Mouse (Mus musculus) frontal cortex, postnatal 36 days (tissue): Measurements from ENCODE around the gene Gse1.
A peak's percentile ranks its signal among the peaks of the same experiment; 100 is the strongest.

Source experiments
- DNase-seq, 2 experiments: peaks; one replicate each; pipeline ENCODE4 v3.0.0; 2022; ENCODE audit warnings: low spot score in 2 of 2

The Gse1 gene

GRCm38 (mm10) chr8:120534504-120535368 lies 306.5 kb downstream of the Gse1 start:
- DNase-seq, result peak; percentile 75 to 76

- peak; percentile 72 to 81 for DNase-seq
Observed at GRCm38 (mm10) chr8:120535452-120536305, 307.4 kb downstream of the Gse1 start.

DNA sequence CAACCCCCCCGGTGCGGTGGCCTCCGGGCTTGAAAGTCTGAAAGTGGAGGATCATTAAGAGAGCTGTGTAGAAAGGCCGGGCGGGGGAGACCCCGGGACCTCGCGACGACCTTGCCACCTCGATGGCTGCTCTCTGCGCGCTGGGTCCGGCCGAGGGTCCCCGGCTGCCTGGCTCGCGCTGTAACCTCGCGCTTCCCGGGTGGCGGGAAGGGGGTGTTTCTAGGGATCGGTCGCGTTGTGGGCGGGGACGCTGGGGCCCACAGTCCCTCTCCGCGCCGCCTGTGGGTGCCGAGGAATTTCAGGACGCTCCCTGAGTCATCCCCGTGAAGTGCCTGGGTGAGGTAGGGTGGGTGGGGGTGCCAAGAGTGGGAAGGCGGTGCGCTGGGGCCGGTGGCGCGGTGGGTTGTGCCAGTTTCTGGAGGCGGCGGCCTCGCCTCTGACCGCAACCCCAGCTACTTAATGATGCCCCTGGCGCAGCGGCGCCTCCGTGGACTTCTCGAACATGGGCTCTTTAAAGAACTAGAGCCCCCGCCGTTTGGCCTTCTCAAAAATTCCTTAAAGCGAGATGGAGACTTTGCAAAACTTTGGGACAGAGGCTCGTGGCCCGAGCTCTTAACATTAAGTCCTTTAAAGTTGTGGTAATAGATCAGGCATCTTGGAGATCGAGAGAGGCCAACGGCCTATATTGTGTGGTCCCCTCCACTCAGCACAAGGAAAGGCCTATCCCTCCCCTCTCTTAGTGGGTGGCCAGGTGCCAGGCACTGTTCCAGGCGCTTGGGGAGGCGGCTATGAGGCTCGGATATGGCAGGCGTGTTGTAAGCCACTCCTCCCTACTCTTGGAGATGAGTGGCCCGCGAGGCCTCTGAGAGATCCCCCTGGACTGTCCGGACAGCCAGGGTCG lies 308.3 kb downstream of the Gse1 start:
- DNase-seq, result peak; percentile 57 to 69

DNA sequence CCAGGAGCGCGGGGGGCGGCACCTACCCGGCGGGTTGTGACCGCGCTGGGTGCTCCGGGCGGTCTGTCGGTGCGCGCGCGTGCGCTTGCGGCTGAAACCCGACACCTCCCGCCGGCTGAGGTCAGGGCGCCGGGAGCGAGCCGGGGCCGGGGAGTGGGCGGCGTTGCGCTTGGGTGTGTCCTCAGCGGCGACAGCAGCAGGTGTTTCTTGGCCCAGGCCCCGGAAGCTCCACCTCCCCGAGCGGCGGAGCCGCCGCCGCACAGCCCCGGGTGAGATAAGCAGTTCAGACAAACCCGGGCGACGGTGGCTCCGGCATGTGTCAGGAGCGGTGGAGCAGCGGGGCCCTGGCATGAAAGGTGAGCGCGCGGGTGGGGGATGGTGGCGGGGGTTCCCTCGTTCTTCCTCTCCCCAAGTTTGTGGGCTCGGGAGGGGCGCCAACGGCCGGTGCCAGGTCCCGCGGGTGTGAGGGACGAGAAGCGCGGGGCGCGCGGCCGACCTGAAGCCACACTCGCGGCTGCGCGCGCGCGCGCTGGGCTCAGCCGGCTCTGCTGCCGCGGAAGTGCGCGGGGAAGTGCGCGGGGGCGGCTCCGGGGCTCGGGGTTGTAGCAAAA lies 309.1 kb downstream of the Gse1 start:
- DNase-seq, result peak in 1 of 2 experiments; percentile 49

DNA sequence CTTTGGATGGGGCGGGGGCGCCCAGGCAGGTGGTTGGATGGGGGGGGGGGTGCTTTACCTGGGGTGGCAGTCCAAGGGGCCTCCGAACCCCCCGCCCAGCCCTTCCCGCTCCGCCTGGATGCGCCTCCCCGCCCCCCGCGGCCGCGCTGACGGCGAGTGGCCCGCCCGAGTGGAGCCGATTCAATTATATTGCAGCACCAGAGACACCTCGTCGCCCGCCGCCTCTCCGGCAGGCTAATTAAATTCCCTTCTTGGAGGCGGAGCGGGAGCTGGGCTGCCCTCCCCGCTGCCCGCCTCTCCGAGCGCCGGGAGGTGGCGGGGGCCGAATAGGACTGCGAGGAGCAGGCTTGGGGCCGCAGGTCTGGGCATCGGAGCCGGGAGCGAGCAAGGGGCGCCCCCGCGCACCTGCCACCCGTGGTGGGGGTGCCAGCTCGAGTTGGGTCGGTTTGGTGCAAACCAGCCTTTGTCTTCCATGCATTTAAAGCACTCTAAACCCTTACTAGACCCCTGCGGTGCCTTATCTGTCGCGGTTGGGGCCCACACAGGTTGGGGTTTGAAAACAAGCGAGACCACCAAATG lies 309.7 kb downstream of the Gse1 start:
- peak; percentile 64 to 65 for DNase-seq

DNA sequence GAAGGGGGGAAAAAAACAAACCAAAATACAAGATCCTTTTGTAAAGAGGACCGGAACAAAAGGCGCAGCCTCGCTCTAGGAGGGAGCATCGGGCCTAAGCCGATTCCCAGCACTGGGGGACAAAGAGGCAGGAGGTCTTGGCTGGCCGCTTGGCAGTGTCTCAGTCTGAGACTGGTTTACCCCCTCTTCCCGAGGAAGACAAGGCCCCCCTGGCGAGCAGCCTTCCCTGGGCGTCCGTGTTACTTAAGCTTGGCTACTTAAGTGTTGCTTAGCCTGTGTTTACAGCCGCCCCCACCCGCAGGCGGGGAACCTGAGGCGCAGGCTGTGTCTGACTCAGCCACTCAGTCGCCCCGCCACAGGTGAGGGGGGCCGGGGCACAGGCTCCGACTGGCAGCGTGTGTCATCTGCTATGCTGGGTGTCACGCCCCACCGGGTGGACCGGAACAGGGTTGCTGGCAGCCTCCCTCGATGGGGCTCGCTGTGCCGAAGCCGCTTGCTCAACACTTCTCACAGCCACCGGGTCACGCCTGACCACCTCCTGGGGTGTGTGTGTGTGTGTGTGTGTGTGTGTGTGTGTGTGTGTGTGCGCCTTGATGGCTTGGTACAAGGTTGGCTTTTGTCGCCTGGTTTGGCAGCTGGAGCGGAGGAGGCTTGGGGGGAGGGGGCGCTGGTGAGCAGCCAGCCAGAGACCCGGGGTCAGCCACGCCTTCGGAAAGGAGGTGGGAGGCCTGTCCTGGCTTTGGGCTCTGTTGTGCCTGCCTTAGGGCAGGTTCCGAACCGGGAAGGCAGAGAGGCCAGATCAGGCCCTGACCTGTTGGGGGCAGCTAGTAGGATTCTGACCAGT lies 310.4 kb downstream of the Gse1 start:
- peak; percentile 65 to 69 for DNase-seq

- no peak for DNase-seq
Observed at GRCm38 (mm10) chr8:120539381-120539774, 311.1 kb downstream of the Gse1 start.

DNA sequence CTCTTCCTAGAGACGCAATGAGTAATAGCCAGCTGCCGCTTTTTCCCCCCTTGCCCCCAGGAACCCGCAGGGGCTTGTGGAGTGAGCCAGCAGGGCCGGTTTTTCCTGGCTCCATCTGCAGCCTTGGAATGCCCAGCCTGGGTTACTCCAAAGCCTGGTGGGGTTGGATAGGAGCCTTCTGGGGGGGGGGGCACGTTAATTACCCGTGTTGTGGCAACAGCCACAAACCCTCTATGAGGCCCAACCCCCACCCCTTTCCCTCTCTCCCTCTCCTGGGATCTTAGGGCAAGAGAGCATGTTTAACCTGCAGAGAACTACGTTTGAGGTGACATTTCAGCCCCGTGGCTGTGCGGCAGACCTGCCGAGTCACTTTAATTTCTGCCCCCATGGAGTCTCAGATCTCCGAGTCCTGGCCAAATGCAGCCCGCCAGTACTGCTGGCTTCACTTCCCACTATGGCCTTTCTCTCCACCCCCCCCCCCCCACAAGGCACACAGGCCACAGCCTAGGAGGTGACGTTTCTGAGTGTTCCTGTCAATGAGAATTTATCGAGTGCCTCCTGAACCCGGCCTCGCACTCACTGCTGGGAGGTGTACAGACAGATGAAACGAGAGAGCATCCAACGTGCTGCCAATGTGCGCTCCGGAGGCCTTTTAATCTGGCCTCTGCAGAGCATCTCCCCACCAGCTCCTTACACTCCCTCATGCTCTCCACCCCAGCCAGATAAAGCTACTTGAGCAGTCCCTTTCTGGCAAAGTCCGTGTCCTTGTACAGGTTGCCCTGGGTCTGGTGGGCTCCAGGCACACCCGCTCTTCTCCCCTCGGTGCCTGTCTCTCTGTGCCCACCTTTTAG lies 311.7 kb downstream of the Gse1 start:
- DNase-seq, result no peak

- no peak for DNase-seq
Observed at GRCm38 (mm10) chr8:120542995-120543394, 314.7 kb downstream of the Gse1 start.

DNA sequence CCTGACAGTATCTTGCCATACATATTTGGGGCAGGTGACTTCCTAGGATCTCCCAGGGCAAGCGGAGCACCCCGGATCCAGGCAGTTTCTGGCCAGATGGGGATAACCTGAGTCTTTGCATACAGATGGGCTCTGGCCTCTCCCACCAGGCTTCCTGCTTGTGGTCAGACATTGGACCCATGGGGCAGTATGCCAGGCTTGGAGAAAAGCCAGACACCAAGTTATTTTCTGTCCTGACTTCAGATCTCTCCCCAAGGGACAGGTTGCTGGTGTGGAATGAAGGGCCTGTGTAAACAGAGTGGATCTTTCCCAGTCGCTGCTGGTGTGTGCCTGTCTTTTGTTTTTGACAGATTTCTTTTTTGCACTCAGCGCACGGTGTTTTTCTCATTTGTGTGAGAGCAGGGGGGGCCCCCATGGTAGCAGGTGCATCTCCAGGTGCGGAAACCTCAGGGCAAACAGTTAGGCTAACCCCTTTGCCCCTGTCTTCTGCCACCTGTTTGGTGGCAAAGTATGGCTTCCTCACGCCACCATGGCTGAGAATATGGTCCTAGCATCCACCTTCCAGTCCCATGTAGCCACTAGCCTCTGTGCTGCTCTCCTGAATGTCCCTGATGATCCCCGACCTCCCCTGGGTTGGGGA lies 315.3 kb downstream of the Gse1 start:
- no peak for DNase-seq

GRCm38 (mm10) chr8:120544155-120544554 lies 315.9 kb downstream of the Gse1 start:
- no peak for DNase-seq

GRCm38 (mm10) chr8:120547562-120547961 lies 319.3 kb downstream of the Gse1 start:
- DNase-seq, result no peak

GRCm38 (mm10) chr8:120548313-120548761 lies 320.1 kb downstream of the Gse1 start:
- peak in 1 of 2 experiments; percentile 73 for DNase-seq

DNA sequence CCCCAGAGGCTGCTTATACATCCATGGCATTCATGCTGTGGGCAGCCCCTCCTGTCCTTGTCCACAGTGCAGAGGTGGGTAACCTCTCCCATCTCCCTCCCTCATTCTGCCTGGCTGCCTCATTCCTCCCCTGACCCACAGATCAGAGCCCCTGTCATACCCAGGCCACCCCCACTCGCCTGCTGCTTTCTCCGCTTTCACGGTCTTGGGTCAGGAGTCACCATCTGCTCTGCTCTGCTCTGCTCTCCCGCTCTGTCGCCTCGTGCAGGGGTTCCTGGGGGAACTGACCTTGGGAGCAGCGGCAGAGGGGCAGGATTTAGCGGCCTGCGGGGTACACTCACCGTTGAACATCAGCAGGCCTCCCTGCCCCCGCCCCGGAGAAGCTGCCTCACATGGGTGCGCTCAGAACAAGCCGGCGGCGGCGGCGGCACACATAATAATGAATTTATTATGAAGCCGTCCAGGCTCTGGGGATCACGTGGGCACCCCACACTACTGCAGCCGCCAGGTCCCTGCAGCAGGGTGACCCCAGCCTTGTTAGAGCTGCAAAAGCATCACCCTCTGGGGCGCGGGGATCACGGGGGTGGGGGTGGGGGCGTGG lies 321.2 kb downstream of the Gse1 start:
- no peak for DNase-seq

- DNase-seq, result no peak
Observed at GRCm38 (mm10) chr8:120549922-120550321, 321.7 kb downstream of the Gse1 start.

- DNase-seq, result no peak
Observed at GRCm38 (mm10) chr8:120550430-120550829, 322.2 kb downstream of the Gse1 start.

GRCm38 (mm10) chr8:120550937-120551676 lies 322.9 kb downstream of the Gse1 start:
- no peak for DNase-seq
